Mouse (Mus musculus) T-helper 2 cell (primary cell): ENCODE results near the gene Klhl10.

ENCODE experiments used
- in situ Hi-C: fragments of 300-600 bp; cut with MboI, MseI; formaldehyde crosslinking; loops from one replicate; pipeline ENCODE4 v1.15.1; 2025; ENCODE audit warnings: high pct_unique_total_duplicates

The Klhl10 gene

GRCm38 (mm10) chr11:100408076-100408834 is 33.5 kb upstream of the Klhl10 start:
- in situ Hi-C loops: loop anchor here (5.0 kb wide), 1 partner anchor 41 kb away; no protein-coding TSS in a partner anchor

GRCm38 (mm10) chr11:100408835-100409462 is 32.8 kb upstream of the Klhl10 start:
- in situ Hi-C loops: loop anchor here (5.0 kb wide), 1 partner anchor 42 kb away; no protein-coding TSS in a partner anchor

- in situ Hi-C loops: loop anchor here (5.0 kb wide), 1 partner anchor 42 kb away; no protein-coding TSS in a partner anchor
Measured at GRCm38 (mm10) chr11:100409686-100410085, 32.0 kb upstream of the Klhl10 start.

- in situ Hi-C loops: no loop called here
Measured at GRCm38 (mm10) chr11:100411736-100412135, 30.0 kb upstream of the Klhl10 start.

GRCm38 (mm10) chr11:100413541-100413940 is 28.2 kb upstream of the Klhl10 start:
- in situ Hi-C loops: no loop called here

- in situ Hi-C loops: no loop called here
Measured at GRCm38 (mm10) chr11:100414021-100414913, 27.4 kb upstream of the Klhl10 start, which contains the start of gene P3h4. Gene P3h4, minus strand, starts transcription at chr11:100414836.

- in situ Hi-C loops: no loop called here
Measured at GRCm38 (mm10) chr11:100414914-100415822, 26.5 kb upstream of the Klhl10 start, which contains the start of gene Fkbp10. Gene Fkbp10, plus strand, starts transcription at chr11:100415697.

GRCm38 (mm10) chr11:100421537-100421936 is 20.2 kb upstream of the Klhl10 start:
- in situ Hi-C loops: no loop called here

GRCm38 (mm10) chr11:100423836-100424235 is 17.9 kb upstream of the Klhl10 start:
- in situ Hi-C loops: no loop called here

GRCm38 (mm10) chr11:100425851-100426250 is 15.9 kb upstream of the Klhl10 start:
- in situ Hi-C loops: no loop called here

- in situ Hi-C loops: no loop called here
Measured at GRCm38 (mm10) chr11:100426820-100427219, 14.9 kb upstream of the Klhl10 start.

GRCm38 (mm10) chr11:100428612-100429199 is 13.0 kb upstream of the Klhl10 start:
- in situ Hi-C loops: no loop called here

- in situ Hi-C loops: no loop called here
Measured at GRCm38 (mm10) chr11:100430052-100430451, 11.7 kb upstream of the Klhl10 start.

- in situ Hi-C loops: no loop called here
Measured at GRCm38 (mm10) chr11:100432002-100432401, 9.7 kb upstream of the Klhl10 start.

GRCm38 (mm10) chr11:100435678-100436246 is 6.0 kb upstream of the Klhl10 start:
- in situ Hi-C loops: no loop called here

GRCm38 (mm10) chr11:100437901-100438300 is 3.8 kb upstream of the Klhl10 start:
- in situ Hi-C loops: no loop called here

- in situ Hi-C loops: loop anchor here (10.0 kb wide), 1 partner anchor 1774 kb away; no protein-coding TSS in a partner anchor
Measured at GRCm38 (mm10) chr11:100440691-100441522, 810 bp upstream of the Klhl10 start.

- in situ Hi-C loops: loop anchor here (10.0 kb wide), 1 partner anchor 1772 kb away; no protein-coding TSS in a partner anchor
Measured at GRCm38 (mm10) chr11:100442625-100443024, 908 bp downstream of the Klhl10 start.

- in situ Hi-C loops: no loop called here
Measured at GRCm38 (mm10) chr11:100457247-100457646, 15.5 kb downstream of the Klhl10 start.
